Mouse (Mus musculus) ES-Bruce4 (cell line): ENCODE data around the gene Cap2. TPM values are rescaled to one million over a fixed set of nuclear protein-coding genes. Genes with fewer than 3 reads are reported as not detected.

Experiments used
- H3K27ac ChIP-seq: 2 replicates; pipeline ENCODE4 v1.5.1; 2012; ENCODE audit warnings: low read length, inconsistent platforms; ENCODE audit not compliant: insufficient read depth
- H3K27me3 ChIP-seq: 2 replicates; pipeline ENCODE4 v1.6.1; 2012; ENCODE audit warnings: mild to moderate bottlenecking, low read length, inconsistent platforms; ENCODE audit not compliant: control insufficient read depth, poor library complexity, insufficient read depth, severe bottlenecking
- H3K36me3 ChIP-seq: 2 replicates; pipeline ENCODE4 v1.6.1; 2012; ENCODE audit warnings: inconsistent platforms, mild to moderate bottlenecking, low read length, moderate library complexity; ENCODE audit not compliant: control insufficient read depth, poor library complexity, insufficient read depth, severe bottlenecking
- H3K4me1 ChIP-seq: one replicate; pipeline ENCODE4 v1.8.1; 2011; ENCODE audit warnings: low read length; ENCODE audit not compliant: control insufficient read depth, insufficient read depth
- H3K4me3 ChIP-seq: 2 replicates; pipeline ENCODE4 v1.5.1; 2011; ENCODE audit warnings: low read depth, mild to moderate bottlenecking, low read length
- H3K9ac ChIP-seq: 2 replicates; pipeline ENCODE4 v1.6.1; 2012; ENCODE audit warnings: low read depth, mild to moderate bottlenecking, inconsistent platforms; ENCODE audit not compliant: poor library complexity, severe bottlenecking
- H3K9me3 ChIP-seq: replicated peaks from 2 replicates; pipeline ENCODE4 v1.6.1; 2012; ENCODE audit warnings: mild to moderate bottlenecking, low read length, inconsistent platforms; ENCODE audit not compliant: control insufficient read depth, poor library complexity, insufficient read depth, severe bottlenecking
- CTCF ChIP-seq: IDR thresholded peaks from one replicate; pipeline ENCODE4 v1.8.1; 2011; ENCODE audit warnings: low read depth, low read length
- EP300 ChIP-seq: IDR thresholded peaks from 2 replicates; pipeline ENCODE4 v1.6.1; 2011; ENCODE audit warnings: low read depth, low read length; ENCODE audit not compliant: insufficient read depth
- POLR2A ChIP-seq: IDR thresholded peaks from one replicate; pipeline ENCODE4 v1.8.1; 2011; ENCODE audit warnings: low read length; ENCODE audit not compliant: insufficient read depth
- polyA plus RNA-seq: library from polyadenylated mRNA; stranded (reverse); fragments of >200 nt; gene quantifications from 2 replicates; pipeline ENCODE4 v1.2.4, GENCODE M21; 2011; ENCODE audit warnings: low read depth; ENCODE audit not compliant: missing spikeins, insufficient read depth, insufficient read length

Cap2 gene
- polyA plus RNA-seq, 1 experiment: 0.81 TPM

DNA sequence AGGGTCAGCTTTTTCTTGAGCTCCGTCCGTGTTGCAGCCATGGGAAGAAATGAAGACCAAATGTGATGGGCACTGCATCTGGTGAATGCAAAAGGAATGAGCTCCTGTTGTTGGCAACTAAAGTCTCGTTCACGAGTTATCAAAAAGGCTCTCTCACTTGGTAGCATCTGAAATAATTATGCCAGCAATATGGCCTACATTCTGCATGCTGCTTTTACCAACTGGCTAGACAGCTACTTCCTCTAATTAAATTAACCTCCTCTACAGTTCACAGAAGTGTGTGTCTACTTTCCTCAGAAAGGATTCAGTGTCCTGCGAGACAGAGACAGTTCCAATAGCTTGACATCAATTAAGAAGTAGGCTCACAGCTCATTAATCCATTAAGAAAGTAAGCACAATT, 152.9 kb downstream of the Cap2 start:
- no peaks in the 10 kb centered on the region; the same call in 1 of the 2 replicates for H3K9me3 ChIP-seq

DNA sequence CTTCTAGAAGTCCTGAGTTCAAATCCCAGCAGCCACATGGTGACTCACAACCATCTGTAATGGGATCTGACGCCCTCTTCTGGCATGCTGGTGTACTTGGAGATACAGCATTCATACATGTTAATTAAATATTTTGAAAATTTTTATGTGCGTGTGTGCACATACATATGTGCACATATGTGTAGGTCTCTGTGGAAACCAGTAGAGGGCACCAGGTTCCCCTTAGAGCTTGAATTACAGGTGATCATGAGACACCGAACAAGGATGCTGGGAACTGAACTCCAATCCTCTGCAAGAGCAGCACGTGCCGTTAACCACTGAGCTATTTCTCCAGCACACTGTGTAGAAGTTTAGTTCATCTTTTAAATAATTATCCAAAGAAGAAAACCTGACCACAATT, 157.6 kb downstream of the Cap2 start:
- Histone ChIP-seq H3K27ac (no peak overlapping the region), H3K9me3 (no peaks in the 10 kb centered on the region), H3K27me3 (no peaks in the 10 kb centered on the region), H3K4me1 (no peaks in the 10 kb centered on the region), H3K4me3 (no peak overlapping the region), H3K9ac (no peak overlapping the region), H3K36me3 (no peaks in the 10 kb centered on the region)
- no peak for TF ChIP-seq POLR2A
- TF ChIP-seq EP300: no peak
- TF ChIP-seq CTCF: no peak

More for the DNA sequence above, 152.9 kb downstream of the Cap2 start:
- TF ChIP-seq POLR2A (no peak), CTCF (no peak), EP300 (no peak)
- H3K4me1 ChIP-seq: no peaks in the 10 kb centered on the region
- H3K36me3 ChIP-seq: no peaks in the 10 kb centered on the region
- H3K27ac ChIP-seq: no peak overlapping the region
- no peak overlapping the region for H3K9ac ChIP-seq
- no peak overlapping the region for H3K4me3 ChIP-seq
- no peaks in the 10 kb centered on the region for H3K27me3 ChIP-seq

DNA sequence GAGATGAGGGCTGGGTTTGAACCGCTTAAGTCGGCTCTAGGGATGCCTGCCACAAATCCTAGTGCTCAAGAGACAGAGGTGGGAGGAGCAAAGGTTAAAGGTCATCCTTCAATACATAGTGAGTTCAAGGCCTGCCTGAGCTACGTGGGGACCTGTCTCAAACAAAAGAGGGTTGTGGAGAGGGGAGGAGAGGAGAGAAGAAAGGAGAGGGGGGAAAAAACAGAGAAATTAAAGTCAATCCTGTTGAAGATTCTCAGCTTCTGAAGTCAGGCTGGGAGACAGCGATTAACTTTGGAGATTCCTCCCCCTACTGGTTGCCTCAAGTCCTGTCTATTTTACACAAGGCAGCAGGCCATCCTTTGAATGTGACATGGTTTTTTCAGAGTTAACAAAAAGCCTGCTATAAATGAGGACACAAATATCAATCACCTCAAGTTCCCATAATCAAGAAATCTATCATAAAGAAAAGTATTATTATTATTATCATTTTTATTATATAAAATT, 161.9 kb downstream of the Cap2 start:
- Histone ChIP-seq H3K36me3 (no peaks in the 10 kb centered on the region), H3K4me1 (no peaks in the 10 kb centered on the region), H3K9ac (no peak overlapping the region), H3K27me3 (no peaks in the 10 kb centered on the region), H3K27ac (no peak overlapping the region), H3K9me3 (no peaks in the 10 kb centered on the region), H3K4me3 (no peak overlapping the region)
- TF ChIP-seq POLR2A (no peak), CTCF (no peak), EP300 (no peak)

- Histone ChIP-seq H3K9me3 (no peaks in the 10 kb centered on the region), H3K4me3 (peak within 1 kb of the TSS; percentile 94), H3K9ac (peak within 1 kb of the TSS; percentile 98), H3K27ac (no peak within 1 kb of the TSS), H3K27me3 (no peaks in the 10 kb centered on the region), H3K4me1 (no peaks in the 10 kb centered on the region), H3K36me3 (peaks cover 19% of the 10 kb centered on the region)
- no peak for TF ChIP-seq CTCF
- 0 out of 2 replicates have a peak, but pooled peaks have one; percentile 22 for TF ChIP-seq EP300
Measured at GRCm38 (mm10) chr13:46669048-46669619, 167.5 kb downstream of the Cap2 start, which contains the start of gene Fam8a1. Gene Fam8a1, plus strand, starts transcription at chr13:46669522.

DNA sequence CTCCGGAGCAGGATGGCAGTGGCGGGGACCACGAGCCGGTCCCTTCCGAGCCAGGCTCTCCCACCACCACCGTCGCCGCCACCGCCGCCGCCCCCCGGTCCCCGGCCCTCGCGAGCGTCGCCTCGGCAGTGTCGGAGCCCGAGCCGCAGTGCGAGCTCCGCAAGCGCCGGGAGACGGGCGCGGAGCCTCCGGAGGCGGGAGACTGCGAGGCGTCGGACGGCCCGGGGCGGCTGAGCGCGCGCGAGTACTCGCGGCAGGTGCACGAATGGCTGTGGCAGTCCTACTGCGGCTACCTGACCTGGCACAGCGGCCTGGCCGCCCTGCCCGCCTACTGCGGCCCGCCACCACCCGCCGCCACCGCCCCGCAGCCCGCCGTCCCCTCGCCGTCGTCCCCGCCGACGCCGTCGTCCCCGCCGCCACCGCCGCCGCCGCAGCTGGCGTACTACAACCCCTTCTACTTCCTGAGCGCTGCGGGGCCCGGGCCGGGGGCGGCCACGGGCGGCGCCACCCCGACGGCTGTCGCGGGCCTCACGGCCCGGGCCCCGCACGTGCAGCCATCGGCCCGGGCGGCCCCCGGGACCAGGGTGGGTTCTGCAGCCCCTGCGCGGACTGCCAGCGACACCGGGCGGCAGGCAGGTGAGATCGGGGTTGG, 168.1 kb downstream of the Cap2 start:
- no peaks in the 10 kb centered on the region for H3K9me3 ChIP-seq
- H3K27me3 ChIP-seq: no peaks in the 10 kb centered on the region
- H3K4me3 ChIP-seq: peak overlapping the region; percentile 74
- peaks cover 21% of the 10 kb centered on the region for H3K36me3 ChIP-seq
- H3K27ac ChIP-seq: no peak overlapping the region
- TF ChIP-seq CTCF (no peak), EP300 (no peak), POLR2A (no peak)
- no peaks in the 10 kb centered on the region for H3K4me1 ChIP-seq
- H3K9ac ChIP-seq: peak overlapping the region; percentile 98

GRCm38 (mm10) chr13:46670514-46670913, 168.9 kb downstream of the Cap2 start:
- H3K4me1 ChIP-seq: no peaks in the 10 kb centered on the region
- H3K9ac ChIP-seq: peak overlapping the region; percentile 98
- H3K9me3 ChIP-seq: no peaks in the 10 kb centered on the region
- peaks cover 26% of the 10 kb centered on the region for H3K36me3 ChIP-seq
- TF ChIP-seq CTCF: no peak
- no peak for TF ChIP-seq POLR2A
- no peak for TF ChIP-seq EP300
- H3K27me3 ChIP-seq: no peaks in the 10 kb centered on the region
- peak overlapping the region; percentile 46 for H3K4me3 ChIP-seq
- H3K27ac ChIP-seq: no peak overlapping the region
